Mouse (Mus musculus) stomach, embryonic 16.5 days (tissue): ENCODE measurements at regions not wholly inside any gene's neighbourhood (a gene's known extent, or its start where the extent isn't known, plus 50 kb on each side); places are given as distances from the start of the nearest gene placed in this dataset.

Experiments used
- ATAC-seq: fragments of 200-750 bp; cut with Nextera tagmentation; 2 replicates; pipeline ENCODE4 v1.8.0; 2017; ENCODE audit warnings: moderate number of reproducible peaks, moderate TSS enrichment; ENCODE audit not compliant: insufficient read depth, low FRiP score
- H3K27ac ChIP-seq: fragments of 300-500 bp; sonication (generic); 2 replicates; pipeline ENCODE4 v1.5.1; 2014; ENCODE audit warnings: low read length
- H3K27me3 ChIP-seq: fragments of 300-500 bp; sonication (generic); 2 replicates; pipeline ENCODE4 v1.6.1; 2014; ENCODE audit warnings: low read length, control low read depth, mixed read lengths; ENCODE audit not compliant: control insufficient read depth, insufficient read depth
- H3K36me3 ChIP-seq: fragments of 300-500 bp; sonication (generic); 2 replicates; pipeline ENCODE4 v1.6.1; 2014; ENCODE audit warnings: low read length; ENCODE audit not compliant: control insufficient read depth, insufficient read depth
- H3K4me1 ChIP-seq: fragments of 300-500 bp; sonication (generic); 2 replicates; pipeline ENCODE4 v1.6.1; 2014; ENCODE audit warnings: low read length, control low read depth, mixed read lengths; ENCODE audit not compliant: control insufficient read depth, insufficient read depth
- H3K4me2 ChIP-seq: fragments of 300-500 bp; sonication (generic); 2 replicates; pipeline ENCODE4 v1.6.1; 2014; ENCODE audit warnings: low read depth, low read length, mixed read lengths
- H3K4me3 ChIP-seq: fragments of 300-500 bp; sonication (generic); replicated peaks from 2 replicates; pipeline ENCODE4 v1.5.1; 2014; ENCODE audit warnings: mild to moderate bottlenecking, low read length
- H3K9ac ChIP-seq: fragments of 300-500 bp; sonication (generic); 2 replicates; pipeline ENCODE4 v1.6.1; 2014; ENCODE audit warnings: low read length
- H3K9me3 ChIP-seq: fragments of 300-500 bp; sonication (generic); replicated peaks from 2 replicates; pipeline ENCODE4 v1.6.1; 2016; ENCODE audit warnings: low read length, control low read depth; ENCODE audit not compliant: control insufficient read depth
- WGBS: fragments of 180-500 bp; shearing (Covaris S2); extraction: QIAGEN DNeasy Blood & Tissue Kit; methylation state at CpG from one replicate; pipeline ENCODE4 v1.1.7; 2014; 5-methylcytosine and 5-hydroxymethylcytosine counted together

DNA sequence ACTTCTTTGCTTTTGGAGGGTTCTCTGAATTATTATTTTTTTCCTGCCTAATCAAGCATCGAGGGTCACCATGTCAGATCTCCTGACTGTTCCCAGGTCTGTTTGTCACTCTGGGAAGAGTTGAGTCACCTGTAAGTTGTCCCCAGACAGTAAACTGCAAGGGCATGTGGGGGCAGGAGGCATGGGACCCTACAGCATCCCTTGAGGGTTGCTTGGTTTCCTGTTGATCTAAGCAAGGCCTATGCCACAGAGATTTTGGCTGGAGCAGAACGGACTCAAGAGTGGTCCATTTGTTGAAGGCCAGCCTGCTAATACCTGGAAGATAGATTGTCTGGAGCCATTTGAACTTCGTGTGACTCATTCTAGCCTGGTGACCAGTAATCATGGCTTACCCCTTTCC, 199.7 kb downstream of the Foxo1 start:
- WGBS, result 63% methylated on average over 3 of the region's 3 CpGs
- Histone ChIP-seq H3K4me2 (no peak overlapping the region), H3K27me3 (no peaks in the 10 kb centered on the region), H3K9me3 (peaks cover 15% of the 10 kb centered on the region), H3K9ac (no peak overlapping the region), H3K27ac (no peak overlapping the region), H3K4me3 (no peak overlapping the region), H3K36me3 (no peaks in the 10 kb centered on the region), H3K4me1 (no peaks in the 10 kb centered on the region)
- ATAC-seq, result no peak

DNA sequence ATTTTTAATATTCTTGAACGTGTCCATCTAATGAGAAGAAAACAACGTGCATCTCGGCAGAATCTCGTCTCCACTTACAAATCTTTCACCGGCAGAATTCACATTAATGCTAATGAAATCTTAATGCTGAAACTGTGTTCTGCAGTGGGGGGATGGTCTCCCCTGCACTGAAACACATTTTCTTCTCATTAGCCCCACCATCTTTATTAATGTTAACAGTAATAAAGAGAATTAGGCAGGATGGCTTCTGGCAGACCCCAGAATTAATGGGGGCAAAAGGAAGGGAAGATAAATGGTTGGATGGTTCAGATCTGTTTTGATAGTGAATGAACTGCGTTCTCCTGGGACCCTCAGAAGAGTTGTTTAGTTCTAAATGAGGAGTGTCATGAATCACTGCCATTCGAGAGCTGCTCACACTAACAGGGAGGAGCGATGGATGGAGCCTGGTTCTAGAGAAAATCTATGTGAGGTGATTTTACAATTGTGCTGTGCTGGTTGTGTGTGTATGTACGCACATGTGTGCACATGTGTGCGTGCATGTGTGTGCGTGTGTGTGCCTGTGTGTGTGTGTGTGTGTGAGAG, 198.9 kb downstream of the Foxo1 start:
- Histone ChIP-seq H3K4me2 (no peak overlapping the region), H3K9ac (no peak overlapping the region), H3K27me3 (no peaks in the 10 kb centered on the region), H3K4me3 (no peak overlapping the region), H3K9me3 (peaks cover 15% of the 10 kb centered on the region), H3K36me3 (no peaks in the 10 kb centered on the region), H3K27ac (no peak overlapping the region), H3K4me1 (no peaks in the 10 kb centered on the region)
- ATAC-seq, result no peak
- WGBS, result 55% methylated on average over 11 of the region's 11 CpGs

DNA sequence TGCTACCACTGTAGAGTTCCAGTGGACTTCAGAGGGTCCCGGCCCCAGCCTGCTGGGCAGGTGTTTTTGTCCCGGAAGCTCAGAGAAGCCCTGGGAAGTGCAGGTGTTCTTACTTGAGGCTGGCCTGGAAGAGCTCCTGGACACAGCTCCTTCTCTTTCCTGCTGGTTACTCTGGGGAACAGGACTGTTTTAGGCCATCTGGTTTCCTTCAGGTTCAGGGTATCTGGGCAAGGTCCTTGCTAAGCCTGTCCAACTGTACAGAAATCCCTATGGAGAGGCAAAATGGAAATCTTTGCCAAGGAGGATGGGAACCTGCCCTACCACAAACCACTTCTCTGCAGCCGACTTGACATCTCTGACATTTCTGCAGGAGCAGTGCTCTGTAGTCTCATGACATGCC, 198.4 kb downstream of the Foxo1 start:
- no peaks in the 10 kb centered on the region for H3K27me3 ChIP-seq
- peaks cover 12% of the 10 kb centered on the region for H3K9me3 ChIP-seq
- no peak for ATAC-seq
- no peaks in the 10 kb centered on the region for H3K36me3 ChIP-seq
- no peak overlapping the region for H3K4me2 ChIP-seq
- H3K4me1 ChIP-seq, result no peaks in the 10 kb centered on the region
- 54% methylated on average over 3 of the region's 3 CpGs for WGBS
- H3K4me3 ChIP-seq, result no peak overlapping the region
- H3K27ac ChIP-seq, result no peak overlapping the region
- no peak overlapping the region for H3K9ac ChIP-seq

DNA sequence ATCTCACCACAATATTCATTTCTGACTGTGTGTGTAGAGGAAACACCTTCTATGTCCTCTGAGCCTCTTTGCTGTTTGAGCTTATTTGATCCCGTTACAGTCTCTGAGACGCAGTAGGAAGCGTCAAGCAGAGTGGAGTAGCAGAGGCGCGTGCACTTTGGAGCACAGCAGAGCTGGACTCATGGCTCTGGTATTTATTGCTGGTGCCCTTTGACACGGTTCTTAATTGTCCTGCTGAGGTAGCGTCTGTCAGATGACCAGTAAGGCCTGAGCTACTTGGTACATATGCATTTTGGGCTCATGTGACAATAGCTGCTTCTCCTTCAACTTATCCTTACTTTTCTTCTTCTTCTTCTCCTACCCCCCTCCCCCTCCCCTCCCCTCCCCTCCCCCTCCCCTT, 195.8 kb downstream of the Foxo1 start:
- no peak overlapping the region for H3K9ac ChIP-seq
- H3K4me3 ChIP-seq, result no peak overlapping the region
- H3K4me1 ChIP-seq, result no peaks in the 10 kb centered on the region
- no peaks in the 10 kb centered on the region for H3K9me3 ChIP-seq
- H3K36me3 ChIP-seq, result no peaks in the 10 kb centered on the region
- ATAC-seq, result no peak
- no peak overlapping the region for H3K4me2 ChIP-seq
- WGBS, result 41% methylated on average over 7 of the region's 7 CpGs
- H3K27ac ChIP-seq, result no peak overlapping the region
- no peaks in the 10 kb centered on the region for H3K27me3 ChIP-seq

DNA sequence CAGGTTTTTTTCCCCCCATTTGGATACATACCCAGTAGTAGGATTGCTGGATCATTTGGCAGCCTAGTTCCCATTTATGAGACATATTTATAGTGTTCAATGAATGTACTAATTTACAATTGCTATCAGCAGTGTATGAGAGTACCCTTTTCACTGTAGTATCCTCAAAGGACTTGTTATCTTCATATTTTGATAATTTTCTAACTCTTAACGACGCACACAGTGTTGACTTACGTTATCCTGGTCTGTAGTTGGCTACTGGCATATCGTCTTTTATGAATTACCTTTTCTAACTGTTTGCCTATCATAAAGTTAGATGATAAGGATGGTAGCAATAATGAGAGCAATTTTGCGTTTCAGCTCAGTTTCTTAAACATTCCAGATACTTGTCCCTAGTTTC, 186.8 kb downstream of the Foxo1 start:
- no peak for ATAC-seq
- Histone ChIP-seq H3K4me2 (no peak overlapping the region), H3K4me1 (0 out of 2 replicates have a peak, but pooled peaks cover 2% of the 10 kb centered on the region), H3K27ac (no peak overlapping the region), H3K36me3 (no peaks in the 10 kb centered on the region), H3K9me3 (no peaks in the 10 kb centered on the region), H3K9ac (no peak overlapping the region), H3K27me3 (no peaks in the 10 kb centered on the region), H3K4me3 (no peak overlapping the region)
- WGBS, result 76% methylated on average over 5 of the region's 5 CpGs

DNA sequence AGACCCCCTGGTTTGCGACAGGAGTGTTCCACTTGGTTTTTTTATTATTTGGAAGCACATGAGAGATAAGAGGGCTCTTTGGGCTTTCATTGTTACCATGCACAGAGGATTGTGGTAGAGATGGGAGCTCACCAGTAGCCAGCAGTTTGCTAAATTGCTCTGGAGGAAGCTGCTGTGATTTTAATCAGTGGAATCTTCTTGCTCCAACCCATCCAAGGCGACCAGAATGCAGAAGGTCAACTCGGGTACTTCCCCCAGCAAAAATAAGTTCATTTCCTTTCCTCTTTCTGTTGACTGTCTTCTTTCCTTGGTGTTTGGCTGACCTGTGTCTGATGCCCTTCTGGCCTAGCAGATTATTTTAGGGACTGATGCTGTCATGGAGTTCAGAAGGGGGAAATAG, 184.9 kb downstream of the Foxo1 start:
- 0 out of 2 replicates have a peak, but pooled peaks cover 2% of the 10 kb centered on the region for H3K4me1 ChIP-seq
- no peak overlapping the region for H3K4me2 ChIP-seq
- H3K9me3 ChIP-seq, result no peaks in the 10 kb centered on the region
- no peak overlapping the region for H3K27ac ChIP-seq
- ATAC-seq, result no peak
- no peak overlapping the region for H3K4me3 ChIP-seq
- no peaks in the 10 kb centered on the region for H3K27me3 ChIP-seq
- no peak overlapping the region for H3K9ac ChIP-seq
- H3K36me3 ChIP-seq, result no peaks in the 10 kb centered on the region
- 60% methylated on average over 3 of the region's 3 CpGs for WGBS

DNA sequence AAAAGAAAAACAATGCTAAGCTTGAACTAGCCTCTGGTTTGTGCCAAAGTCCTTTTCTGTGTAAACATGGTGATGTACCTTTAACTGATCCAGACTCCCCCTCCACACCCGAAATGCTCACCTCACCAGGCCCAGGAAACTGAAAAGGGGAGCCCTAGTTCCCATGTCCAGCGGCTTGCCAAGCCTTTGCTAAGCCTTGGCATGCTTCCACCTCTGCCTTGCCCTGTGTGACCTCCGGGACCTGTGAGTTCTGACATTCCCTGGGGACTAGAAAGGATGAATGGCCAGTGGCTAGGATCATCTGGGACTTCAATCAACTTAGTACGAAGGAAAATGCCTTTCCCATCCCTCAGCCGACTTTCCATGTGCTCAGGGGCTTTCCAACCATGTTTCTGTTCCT, 184.2 kb downstream of the Foxo1 start:
- 57% methylated on average over 5 of the region's 5 CpGs for WGBS
- no peak overlapping the region for H3K4me3 ChIP-seq
- no peak overlapping the region for H3K9ac ChIP-seq
- 0 out of 2 replicates have a peak, but pooled peaks cover 2% of the 10 kb centered on the region for H3K4me1 ChIP-seq
- no peaks in the 10 kb centered on the region for H3K9me3 ChIP-seq
- H3K27ac ChIP-seq, result no peak overlapping the region
- no peak for ATAC-seq
- no peaks in the 10 kb centered on the region for H3K27me3 ChIP-seq
- H3K4me2 ChIP-seq, result no peak overlapping the region
- H3K36me3 ChIP-seq, result no peaks in the 10 kb centered on the region

DNA sequence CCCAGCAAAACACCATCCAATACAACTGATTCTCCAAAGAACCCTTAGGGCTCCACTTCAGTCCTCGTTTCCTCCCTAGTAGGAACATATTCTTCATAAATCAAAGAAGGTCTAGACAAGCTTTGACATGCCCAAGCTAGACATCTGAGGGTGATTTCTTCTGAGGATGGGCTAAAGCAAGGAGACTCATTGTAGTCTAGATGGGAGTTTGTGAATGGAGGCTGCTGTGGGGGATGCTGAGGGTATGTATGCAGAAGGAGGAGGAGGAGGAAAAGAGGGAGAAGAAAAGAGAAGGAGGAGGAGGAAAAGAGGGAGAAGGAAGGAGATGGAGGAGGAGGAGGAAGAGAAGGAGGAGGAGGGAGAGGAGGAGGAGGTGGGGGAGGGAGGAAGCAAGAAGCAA, 178.9 kb downstream of the Foxo1 start:
- no peak overlapping the region for H3K4me2 ChIP-seq
- no peak overlapping the region for H3K27ac ChIP-seq
- H3K9me3 ChIP-seq, result no peaks in the 10 kb centered on the region
- no peaks in the 10 kb centered on the region for H3K36me3 ChIP-seq
- no peaks in the 10 kb centered on the region for H3K27me3 ChIP-seq
- 53% methylated on average over 1 of the region's 1 CpGs for WGBS
- no peaks in the 10 kb centered on the region for H3K4me1 ChIP-seq
- no peak overlapping the region for H3K9ac ChIP-seq
- no peak for ATAC-seq
- no peak overlapping the region for H3K4me3 ChIP-seq

DNA sequence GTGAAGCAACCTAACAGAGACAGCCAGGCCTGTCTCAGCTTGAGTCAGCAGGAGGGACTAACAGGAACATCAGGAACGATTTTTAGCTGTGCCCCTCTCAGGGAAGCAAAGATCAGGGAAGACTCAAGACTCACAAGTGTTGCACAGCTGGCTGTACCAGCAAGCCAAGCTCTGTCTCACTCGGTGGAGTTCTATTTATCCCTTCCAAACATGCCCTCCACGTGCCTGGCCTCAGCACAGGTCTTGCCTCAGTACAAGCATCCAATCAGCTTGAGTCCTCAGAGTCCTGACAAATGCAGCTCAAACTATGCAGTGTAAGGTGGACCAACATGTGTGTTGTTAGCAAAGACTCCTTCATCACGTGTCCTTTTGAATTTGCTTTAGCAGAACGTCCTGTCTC, 178.4 kb downstream of the Foxo1 start:
- no peak overlapping the region for H3K27ac ChIP-seq
- 58% methylated on average over 5 of the region's 5 CpGs for WGBS
- no peaks in the 10 kb centered on the region for H3K4me1 ChIP-seq
- no peaks in the 10 kb centered on the region for H3K36me3 ChIP-seq
- no peak overlapping the region for H3K4me2 ChIP-seq
- no peaks in the 10 kb centered on the region for H3K9me3 ChIP-seq
- H3K9ac ChIP-seq, result no peak overlapping the region
- H3K4me3 ChIP-seq, result no peak overlapping the region
- no peak for ATAC-seq
- no peaks in the 10 kb centered on the region for H3K27me3 ChIP-seq
